Mouse (Mus musculus): ENCODE measurements at regions not wholly inside any gene's neighbourhood (a gene's known extent, or its start where the extent isn't known, plus 50 kb on each side); places are given as distances from the start of the nearest gene placed in this dataset.

DNA sequence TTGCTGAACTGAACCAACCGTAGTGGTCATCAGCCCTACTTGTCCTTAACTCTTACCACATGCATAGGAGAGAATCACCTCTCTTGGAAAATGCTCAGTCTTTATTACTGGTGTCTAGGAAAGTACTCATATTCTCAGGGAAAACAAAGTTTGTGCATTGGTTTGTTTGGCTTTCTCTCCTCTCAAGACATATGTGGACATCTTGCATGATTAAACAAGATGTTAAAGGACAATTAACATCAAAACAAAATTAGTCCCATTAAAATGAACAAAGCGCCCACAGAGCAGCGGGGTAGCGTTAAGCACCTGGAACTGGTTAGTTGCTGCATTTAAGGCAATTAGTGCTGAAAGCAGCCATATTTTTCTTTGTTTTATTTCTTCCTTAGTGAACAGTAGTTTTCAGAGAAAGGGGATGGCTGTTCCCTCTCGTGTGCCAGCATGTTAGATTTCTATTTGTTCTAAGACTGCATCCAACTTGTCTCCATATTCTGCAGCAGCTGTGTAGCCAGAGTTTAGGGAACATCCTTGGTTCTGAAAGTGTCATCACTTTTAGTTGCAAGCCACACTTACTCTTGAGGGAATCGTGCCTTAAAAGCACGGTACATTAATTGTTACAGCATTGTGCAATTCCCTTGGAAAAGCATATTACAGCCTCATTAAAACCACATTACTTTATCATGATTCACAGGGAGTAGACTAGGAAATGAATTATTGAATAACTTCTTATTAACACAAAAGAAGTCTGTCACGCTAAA, 137.7 kb downstream of the Ube2u start:
- Histone ChIP-seq H3K27ac (ENCODE audit: insufficient read depth, low read depth, low read length) (no peak overlapping the region), H3K4me1 (ENCODE audit: control insufficient read depth, insufficient read depth, low read length) (no peaks in the 10 kb centered on the region)
- TF ChIP-seq CTCF (IDR thresholded peaks at IDR 0.05; ENCODE audit: low read depth, low read length): no peak
- no peak for TF ChIP-seq POLR2A (IDR thresholded peaks at IDR 0.05; ENCODE audit: borderline replicate concordance, low read depth, low read length)

DNA sequence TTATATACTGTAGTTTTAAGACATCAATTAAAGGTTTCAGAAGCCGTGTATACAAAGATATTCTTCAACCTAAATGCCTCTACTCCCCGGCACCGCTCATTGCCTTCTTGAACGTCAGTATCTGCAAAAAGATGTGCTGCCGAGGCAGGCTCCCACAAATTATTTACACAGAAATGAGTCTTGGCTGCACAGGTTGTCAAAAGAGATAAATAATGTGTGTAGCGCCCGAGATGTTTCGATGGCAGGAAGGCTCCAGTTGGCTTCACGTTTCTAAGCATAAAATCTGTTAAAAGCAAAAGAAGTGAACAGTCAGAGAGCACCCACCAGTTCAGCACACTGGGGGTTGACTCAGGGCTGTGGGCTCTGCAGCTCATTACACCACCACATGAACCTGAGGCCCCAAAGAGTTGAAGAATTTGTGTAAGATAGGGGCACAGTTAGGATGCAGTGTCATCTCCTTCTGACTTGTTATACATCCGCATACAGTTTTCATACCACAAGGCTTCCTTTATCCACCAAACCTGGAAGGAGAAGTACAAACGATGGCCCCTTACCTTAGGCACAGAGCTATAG, 138.4 kb downstream of the Ube2u start:
- Histone ChIP-seq H3K27ac (ENCODE audit: insufficient read depth, low read depth, low read length) (no peak overlapping the region), H3K4me3 (ENCODE audit: insufficient read depth, low read length) (no peak overlapping the region), H3K4me1 (ENCODE audit: control insufficient read depth, insufficient read depth, low read length) (no peaks in the 10 kb centered on the region)
- TF ChIP-seq POLR2A (IDR thresholded peaks at IDR 0.05; ENCODE audit: borderline replicate concordance, low read depth, low read length): no peak
- no peak for TF ChIP-seq CTCF (IDR thresholded peaks at IDR 0.05; ENCODE audit: low read depth, low read length)

More for the DNA sequence above, 137.7 kb downstream of the Ube2u start:
- no peak overlapping the region for H3K4me3 ChIP-seq (ENCODE audit: insufficient read depth, low read length)

DNA sequence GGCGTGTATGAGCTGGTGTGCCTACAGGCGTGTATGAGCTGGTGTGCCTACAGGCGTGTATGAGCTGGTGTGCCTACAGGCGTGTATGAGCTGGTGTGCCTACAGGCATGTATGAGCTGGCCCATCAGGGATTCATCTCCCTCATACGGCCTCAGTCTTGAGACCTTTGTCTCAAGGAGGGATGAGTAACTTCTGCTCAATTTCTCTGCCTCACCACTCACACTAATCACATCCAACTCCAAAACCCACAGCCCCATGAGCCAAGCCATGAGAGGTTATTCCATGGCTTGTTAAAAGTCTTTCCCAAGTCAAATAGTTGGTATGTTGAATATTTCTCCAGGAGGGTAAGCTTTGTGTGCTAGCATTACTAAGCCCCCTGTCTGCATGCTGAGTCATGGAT, 146.0 kb downstream of the Ube2u start:
- TF ChIP-seq CTCF (IDR thresholded peaks at IDR 0.05; ENCODE audit: low read depth, low read length) (no peak), POLR2A (IDR thresholded peaks at IDR 0.05; ENCODE audit: borderline replicate concordance, low read depth, low read length) (no peak)
- Histone ChIP-seq H3K4me3 (ENCODE audit: insufficient read depth, low read length) (no peak overlapping the region), H3K27ac (ENCODE audit: insufficient read depth, low read depth, low read length) (no peak overlapping the region), H3K4me1 (ENCODE audit: control insufficient read depth, insufficient read depth, low read length) (no peaks in the 10 kb centered on the region)

DNA sequence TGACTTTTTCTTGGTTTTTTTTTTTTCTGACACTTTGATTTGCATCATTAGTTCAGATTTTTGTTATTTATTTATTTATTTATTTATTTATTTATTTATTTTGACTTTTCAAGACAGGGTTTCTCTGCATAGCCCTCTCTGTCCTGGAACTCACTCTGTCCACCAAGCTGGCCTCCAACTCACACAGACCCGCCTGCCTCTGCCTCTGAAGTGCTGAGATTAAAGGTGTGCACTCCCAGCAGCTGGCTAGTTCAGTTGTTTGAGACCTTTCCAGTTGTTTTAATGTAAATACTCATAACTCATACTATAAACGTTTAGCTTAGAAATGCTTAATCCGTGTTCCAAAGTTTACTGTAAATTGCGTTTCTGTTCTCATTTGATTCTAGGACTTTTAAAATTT, 147.9 kb downstream of the Ube2u start:
- no peak overlapping the region for H3K27ac ChIP-seq (ENCODE audit: insufficient read depth, low read depth, low read length)
- no peak overlapping the region for H3K4me3 ChIP-seq (ENCODE audit: insufficient read depth, low read length)
- no peak for TF ChIP-seq CTCF (IDR thresholded peaks at IDR 0.05; ENCODE audit: low read depth, low read length)
- no peak for TF ChIP-seq POLR2A (IDR thresholded peaks at IDR 0.05; ENCODE audit: borderline replicate concordance, low read depth, low read length)
- H3K4me1 ChIP-seq (ENCODE audit: control insufficient read depth, insufficient read depth, low read length): no peaks in the 10 kb centered on the region

- TF ChIP-seq POLR2A (IDR thresholded peaks at IDR 0.05; ENCODE audit: borderline replicate concordance, low read depth, low read length) (no peak), CTCF (IDR thresholded peaks at IDR 0.05; ENCODE audit: low read depth, low read length) (no peak)
- H3K27ac ChIP-seq (ENCODE audit: insufficient read depth, low read depth, low read length): no peak overlapping the region
- no peaks in the 10 kb centered on the region for H3K4me1 ChIP-seq (ENCODE audit: control insufficient read depth, insufficient read depth, low read length)
- no peak overlapping the region for H3K4me3 ChIP-seq (ENCODE audit: insufficient read depth, low read length)
These were observed 142.1 kb upstream of the Cachd1 start for GRCm38 (mm10) chr4:100634388-100634787.

- Histone ChIP-seq H3K27ac (ENCODE audit: insufficient read depth, low read depth, low read length) (no peak overlapping the region), H3K4me3 (ENCODE audit: insufficient read depth, low read length) (no peak overlapping the region), H3K4me1 (ENCODE audit: control insufficient read depth, insufficient read depth, low read length) (no peaks in the 10 kb centered on the region)
- TF ChIP-seq CTCF (IDR thresholded peaks at IDR 0.05; ENCODE audit: low read depth, low read length) (no peak), POLR2A (IDR thresholded peaks at IDR 0.05; ENCODE audit: borderline replicate concordance, low read depth, low read length) (no peak)
These were observed 138.9 kb upstream of the Cachd1 start for GRCm38 (mm10) chr4:100637597-100637996.

GRCm38 (mm10) chr4:100661154-100661553, 115.3 kb upstream of the Cachd1 start:
- no peak overlapping the region for H3K27ac ChIP-seq (ENCODE audit: insufficient read depth, low read depth, low read length)
- TF ChIP-seq CTCF (IDR thresholded peaks at IDR 0.05; ENCODE audit: low read depth, low read length): no peak
- no peak for TF ChIP-seq POLR2A (IDR thresholded peaks at IDR 0.05; ENCODE audit: borderline replicate concordance, low read depth, low read length)
- H3K4me1 ChIP-seq (ENCODE audit: control insufficient read depth, insufficient read depth, low read length): no peaks in the 10 kb centered on the region
- no peak overlapping the region for H3K4me3 ChIP-seq (ENCODE audit: insufficient read depth, low read length)

- TF ChIP-seq POLR2A (IDR thresholded peaks at IDR 0.05; ENCODE audit: borderline replicate concordance, low read depth, low read length) (no peak), CTCF (IDR thresholded peaks at IDR 0.05; ENCODE audit: low read depth, low read length) (no peak)
- Histone ChIP-seq H3K4me1 (ENCODE audit: control insufficient read depth, insufficient read depth, low read length) (no peaks in the 10 kb centered on the region), H3K4me3 (ENCODE audit: insufficient read depth, low read length) (no peak overlapping the region), H3K27ac (ENCODE audit: insufficient read depth, low read depth, low read length) (no peak overlapping the region)
These were observed 111.7 kb upstream of the Cachd1 start for GRCm38 (mm10) chr4:100664619-100665264.

GRCm38 (mm10) chr4:100670553-100670952, 105.9 kb upstream of the Cachd1 start:
- no peak overlapping the region for H3K27ac ChIP-seq (ENCODE audit: insufficient read depth, low read depth, low read length)
- no peaks in the 10 kb centered on the region for H3K4me1 ChIP-seq (ENCODE audit: control insufficient read depth, insufficient read depth, low read length)
- TF ChIP-seq CTCF (IDR thresholded peaks at IDR 0.05; ENCODE audit: low read depth, low read length) (no peak), POLR2A (IDR thresholded peaks at IDR 0.05; ENCODE audit: borderline replicate concordance, low read depth, low read length) (no peak)
- H3K4me3 ChIP-seq (ENCODE audit: insufficient read depth, low read length): no peak overlapping the region

DNA sequence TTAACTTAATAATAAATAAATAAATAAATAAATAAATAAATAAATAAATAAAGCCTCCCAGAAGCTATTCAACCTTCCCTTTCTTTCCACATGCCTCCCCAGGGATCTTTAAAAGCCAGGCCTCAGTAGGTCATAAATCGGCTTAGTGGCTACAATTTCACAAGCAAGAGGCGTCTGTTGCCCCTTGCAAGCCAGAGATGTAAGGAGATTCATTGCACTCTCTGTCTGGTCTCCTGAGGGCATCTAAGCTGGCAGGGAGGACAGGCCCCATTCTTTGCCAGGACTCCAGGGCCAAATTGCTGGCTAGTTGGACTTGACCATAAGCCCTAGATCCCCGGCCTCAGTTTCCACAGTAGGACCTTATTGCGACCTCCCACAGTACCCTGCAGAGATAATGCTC, 101.6 kb upstream of the Cachd1 start:
- no peak overlapping the region for H3K4me3 ChIP-seq (ENCODE audit: insufficient read depth, low read length)
- TF ChIP-seq CTCF (IDR thresholded peaks at IDR 0.05; ENCODE audit: low read depth, low read length) (no peak), POLR2A (IDR thresholded peaks at IDR 0.05; ENCODE audit: borderline replicate concordance, low read depth, low read length) (no peak)

More for the DNA sequence above, 101.6 kb upstream of the Cachd1 start:
- H3K4me1 ChIP-seq (ENCODE audit: control insufficient read depth, insufficient read depth, low read length): no peaks in the 10 kb centered on the region
- H3K27ac ChIP-seq (ENCODE audit: insufficient read depth, low read depth, low read length): no peak overlapping the region

All from bone marrow macrophage, adult 2 months (primary cell).